Mouse (Mus musculus): ENCODE results near the gene Gps2. TPM values are rescaled to one million over a fixed set of nuclear protein-coding genes. Genes with fewer than 3 reads are reported as not detected.

Gene Gps2
- polyA plus RNA-seq, 1 experiment from 2014 or later: 70.3 TPM

DNA sequence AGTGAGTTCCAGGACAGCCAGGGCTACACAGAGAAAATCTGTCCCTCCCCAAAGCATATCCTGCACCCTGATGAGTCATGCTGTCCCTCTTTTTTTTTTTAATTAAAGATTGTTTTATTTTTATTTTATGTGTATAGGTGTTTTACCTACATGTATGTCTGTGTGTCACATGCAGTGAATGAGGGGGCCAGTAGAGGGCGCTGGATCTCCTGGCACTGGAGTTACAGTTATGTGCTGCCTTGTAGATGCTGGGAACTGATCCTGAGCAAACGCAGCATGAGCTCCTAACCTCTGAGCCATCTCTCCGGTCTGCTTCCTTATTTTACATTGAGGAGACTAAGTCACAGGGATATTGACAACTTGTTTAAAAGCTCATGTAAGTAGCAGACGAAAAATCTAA is 30.6 kb upstream of the Gps2 start:
- Histone ChIP-seq H3K9me3 (replicated peaks; ENCODE audit: control insufficient read depth, low read length, poor library complexity, severe bottlenecking) (no peaks in the 10 kb centered on the region), H3K4me2 (ENCODE audit: low read length) (no peak overlapping the region), H3K9ac (ENCODE audit: low read depth, low read length) (no peak overlapping the region), H3K36me3 (ENCODE audit: control insufficient read depth, insufficient read depth, low read length) (no peaks in the 10 kb centered on the region), H3K27ac (ENCODE audit: low read length) (no peak overlapping the region), H3K27me3 (ENCODE audit: control insufficient read depth, insufficient read depth, low read depth, low read length) (peaks cover 4% of the 10 kb centered on the region), H3K4me1 (ENCODE audit: control insufficient read depth, insufficient read depth, low read length) (peaks cover 10% of the 10 kb centered on the region; the same call in 1 of the 2 replicates), H3K4me3 (ENCODE audit: low read depth, low read length) (no peak overlapping the region)
- no peak for ATAC-seq
- WGBS: 67% methylated on average over 4 of the region's 4 CpGs

DNA sequence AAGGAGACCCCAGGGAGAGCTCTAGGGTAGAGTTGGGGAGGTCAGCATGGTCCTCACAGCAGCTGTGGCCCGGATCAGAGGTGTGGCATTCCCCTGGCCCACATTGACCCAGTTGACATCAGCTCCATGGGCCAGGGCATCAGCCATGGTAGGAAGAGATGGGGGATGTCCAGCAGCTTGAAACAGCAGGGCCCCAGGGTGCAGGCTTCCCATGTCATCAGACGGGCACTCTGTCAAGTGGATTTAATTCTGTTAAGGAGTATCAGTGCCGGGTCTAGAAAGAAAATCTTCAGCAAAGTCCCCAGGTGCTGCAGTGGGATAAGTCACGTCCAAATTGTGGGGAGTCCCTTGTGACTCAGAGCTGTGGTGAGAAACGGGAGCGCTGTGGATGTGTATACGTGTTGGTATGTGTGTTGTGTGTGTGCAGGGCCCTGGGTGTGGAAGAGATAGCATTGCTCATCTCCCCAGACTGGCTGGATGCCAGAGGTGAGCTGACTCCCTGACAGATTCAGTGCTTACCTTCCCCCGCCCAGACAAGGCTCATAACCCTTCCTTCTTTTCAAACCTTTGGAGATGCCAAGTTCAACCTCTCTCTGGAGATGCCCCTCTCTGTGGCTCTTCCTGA is 30.0 kb upstream of the Gps2 start:
- no peaks in the 10 kb centered on the region for H3K36me3 ChIP-seq (ENCODE audit: control insufficient read depth, insufficient read depth, low read length)
- ATAC-seq: no peak
- peaks cover 4% of the 10 kb centered on the region for H3K27me3 ChIP-seq (ENCODE audit: control insufficient read depth, insufficient read depth, low read depth, low read length)
- no peak overlapping the region for H3K4me3 ChIP-seq (ENCODE audit: low read depth, low read length)
- 89% methylated on average over 8 of the region's 8 CpGs for WGBS
- peaks cover 10% of the 10 kb centered on the region; the same call in 1 of the 2 replicates for H3K4me1 ChIP-seq (ENCODE audit: control insufficient read depth, insufficient read depth, low read length)
- no peaks in the 10 kb centered on the region for H3K9me3 ChIP-seq (replicated peaks; ENCODE audit: control insufficient read depth, low read length, poor library complexity, severe bottlenecking)
- no peak overlapping the region for H3K4me2 ChIP-seq (ENCODE audit: low read length)
- no peak overlapping the region for H3K9ac ChIP-seq (ENCODE audit: low read depth, low read length)
- H3K27ac ChIP-seq (ENCODE audit: low read length): no peak overlapping the region

DNA sequence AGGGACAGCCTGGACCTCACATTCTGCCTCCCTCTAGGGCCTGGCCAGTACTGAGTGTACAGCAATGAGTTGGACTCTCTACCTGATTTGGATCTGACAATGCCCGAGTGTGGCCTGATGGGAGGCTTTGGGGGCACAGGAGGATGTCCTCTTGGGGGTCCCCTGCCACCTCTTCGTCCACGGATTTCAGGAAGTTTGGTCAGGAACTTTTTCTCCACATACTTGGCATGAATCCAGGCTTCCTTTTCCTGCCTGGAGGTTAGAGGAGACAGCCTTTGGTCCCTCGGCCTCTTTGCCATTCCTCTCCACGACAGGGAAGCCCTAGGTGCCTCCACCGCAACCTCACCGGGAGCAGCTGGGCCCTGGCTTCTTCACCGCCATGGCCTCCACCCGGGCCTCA is 29.4 kb upstream of the Gps2 start:
- Histone ChIP-seq H3K27ac (ENCODE audit: low read length) (no peak overlapping the region), H3K4me3 (ENCODE audit: low read depth, low read length) (no peak overlapping the region), H3K27me3 (ENCODE audit: control insufficient read depth, insufficient read depth, low read depth, low read length) (peaks cover 4% of the 10 kb centered on the region), H3K9ac (ENCODE audit: low read depth, low read length) (no peak overlapping the region), H3K4me2 (ENCODE audit: low read length) (no peak overlapping the region), H3K9me3 (replicated peaks; ENCODE audit: control insufficient read depth, low read length, poor library complexity, severe bottlenecking) (no peaks in the 10 kb centered on the region), H3K4me1 (ENCODE audit: control insufficient read depth, insufficient read depth, low read length) (peaks cover 10% of the 10 kb centered on the region; the same call in 1 of the 2 replicates), H3K36me3 (ENCODE audit: control insufficient read depth, insufficient read depth, low read length) (no peaks in the 10 kb centered on the region)
- no peak for ATAC-seq
- 83% methylated on average over 9 of the region's 9 CpGs for WGBS

DNA sequence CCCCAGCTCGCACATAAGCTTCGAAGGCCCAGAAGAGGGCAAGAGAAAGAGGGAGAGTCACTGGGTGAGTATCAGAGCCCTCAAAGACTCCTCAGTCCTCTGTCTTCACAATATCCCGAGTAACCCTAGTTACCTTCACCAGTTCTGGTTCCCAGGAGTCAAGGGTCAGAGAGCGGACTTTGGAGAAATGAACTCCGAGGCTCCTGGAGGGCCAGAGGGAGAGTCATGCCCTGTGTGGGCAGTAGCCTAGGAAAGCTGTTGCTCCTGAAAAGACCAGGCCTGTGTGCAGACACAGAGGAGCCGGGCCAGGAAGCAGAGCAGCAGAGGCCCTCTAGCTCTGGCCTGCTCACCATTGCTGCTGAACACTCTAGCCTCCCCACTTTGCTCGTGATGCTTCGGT is 29.0 kb upstream of the Gps2 start:
- no peak overlapping the region for H3K9ac ChIP-seq (ENCODE audit: low read depth, low read length)
- H3K36me3 ChIP-seq (ENCODE audit: control insufficient read depth, insufficient read depth, low read length): no peaks in the 10 kb centered on the region
- ATAC-seq: no peak
- WGBS: 88% methylated on average over 8 of the region's 8 CpGs
- H3K4me3 ChIP-seq (ENCODE audit: low read depth, low read length): no peak overlapping the region
- peaks cover 10% of the 10 kb centered on the region; the same call in 1 of the 2 replicates for H3K4me1 ChIP-seq (ENCODE audit: control insufficient read depth, insufficient read depth, low read length)
- no peak overlapping the region for H3K27ac ChIP-seq (ENCODE audit: low read length)
- H3K4me2 ChIP-seq (ENCODE audit: low read length): no peak overlapping the region
- peaks cover 4% of the 10 kb centered on the region for H3K27me3 ChIP-seq (ENCODE audit: control insufficient read depth, insufficient read depth, low read depth, low read length)
- H3K9me3 ChIP-seq (replicated peaks; ENCODE audit: control insufficient read depth, low read length, poor library complexity, severe bottlenecking): no peaks in the 10 kb centered on the region

DNA sequence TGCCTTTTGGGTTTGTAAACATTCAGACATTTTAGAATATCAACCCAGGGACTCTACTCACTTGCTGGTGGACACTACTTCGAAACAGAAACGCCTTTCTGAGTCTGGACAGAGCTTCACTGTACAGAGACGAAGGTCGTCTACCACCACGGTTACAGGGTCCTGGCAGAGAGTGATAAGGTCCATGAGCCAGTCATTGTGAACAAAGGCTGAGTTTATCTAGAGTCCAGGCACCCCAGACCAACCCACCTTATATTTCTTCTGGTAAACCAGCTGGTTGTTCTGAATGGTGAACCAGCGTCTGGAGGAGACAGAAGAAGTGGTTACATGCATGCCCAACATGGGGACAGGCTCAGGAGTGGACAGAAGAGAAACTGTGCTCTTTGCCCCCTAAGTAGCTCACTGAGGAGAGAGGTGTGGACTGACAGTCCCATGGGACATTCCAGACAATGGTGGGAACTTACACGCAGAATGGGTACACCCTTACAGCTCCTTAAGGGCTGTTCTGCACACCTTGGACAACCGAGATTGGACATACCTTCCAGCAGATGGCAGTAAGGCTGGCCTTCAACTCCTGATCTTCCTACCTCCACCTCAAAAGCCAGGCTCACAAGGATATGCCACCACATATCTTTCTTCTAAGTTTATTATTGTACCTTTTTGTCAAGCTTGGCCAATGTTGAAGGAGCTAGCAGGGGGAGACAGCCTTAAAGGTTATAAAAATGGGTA is 26.6 kb upstream of the Gps2 start:
- Histone ChIP-seq H3K4me2 (ENCODE audit: low read length) (no peak overlapping the region), H3K27me3 (ENCODE audit: control insufficient read depth, insufficient read depth, low read depth, low read length) (no peaks in the 10 kb centered on the region; the same call in 1 of the 2 replicates), H3K9me3 (replicated peaks; ENCODE audit: control insufficient read depth, low read length, poor library complexity, severe bottlenecking) (no peaks in the 10 kb centered on the region), H3K36me3 (ENCODE audit: control insufficient read depth, insufficient read depth, low read length) (no peaks in the 10 kb centered on the region), H3K9ac (ENCODE audit: low read depth, low read length) (no peak overlapping the region), H3K27ac (ENCODE audit: low read length) (no peak overlapping the region), H3K4me3 (ENCODE audit: low read depth, low read length) (no peak overlapping the region), H3K4me1 (ENCODE audit: control insufficient read depth, insufficient read depth, low read length) (no peaks in the 10 kb centered on the region)
- ATAC-seq: no peak
- 77% methylated on average over 8 of the region's 8 CpGs for WGBS

DNA sequence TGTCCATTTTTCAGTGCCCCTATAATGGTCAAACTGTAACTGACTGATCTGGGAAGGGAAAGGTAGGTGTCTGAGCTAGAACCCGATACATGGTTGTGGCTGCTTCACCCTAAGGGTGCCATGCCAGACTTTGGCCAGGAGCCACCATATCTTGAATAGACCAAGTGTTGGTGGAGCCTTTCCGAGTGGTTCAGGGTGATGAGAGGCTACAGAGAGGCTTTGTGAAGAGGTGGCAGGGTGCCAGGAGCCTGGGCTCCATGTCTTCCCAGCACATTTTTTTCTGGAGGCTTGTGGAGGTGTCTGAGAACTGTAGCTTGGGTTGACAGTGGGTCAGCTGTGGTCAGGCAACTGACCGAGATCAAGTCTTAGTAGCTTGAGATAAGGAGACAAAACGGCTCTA is 22.2 kb upstream of the Gps2 start:
- Histone ChIP-seq H3K27ac (ENCODE audit: low read length) (no peak overlapping the region), H3K36me3 (ENCODE audit: control insufficient read depth, insufficient read depth, low read length) (no peaks in the 10 kb centered on the region), H3K4me3 (ENCODE audit: low read depth, low read length) (no peak overlapping the region), H3K4me2 (ENCODE audit: low read length) (no peak overlapping the region), H3K9ac (ENCODE audit: low read depth, low read length) (no peak overlapping the region), H3K27me3 (ENCODE audit: control insufficient read depth, insufficient read depth, low read depth, low read length) (no peaks in the 10 kb centered on the region), H3K4me1 (ENCODE audit: control insufficient read depth, insufficient read depth, low read length) (no peaks in the 10 kb centered on the region), H3K9me3 (replicated peaks; ENCODE audit: control insufficient read depth, low read length, poor library complexity, severe bottlenecking) (no peaks in the 10 kb centered on the region)
- WGBS: 71% methylated on average over 4 of the region's 4 CpGs
- no peak for ATAC-seq

DNA sequence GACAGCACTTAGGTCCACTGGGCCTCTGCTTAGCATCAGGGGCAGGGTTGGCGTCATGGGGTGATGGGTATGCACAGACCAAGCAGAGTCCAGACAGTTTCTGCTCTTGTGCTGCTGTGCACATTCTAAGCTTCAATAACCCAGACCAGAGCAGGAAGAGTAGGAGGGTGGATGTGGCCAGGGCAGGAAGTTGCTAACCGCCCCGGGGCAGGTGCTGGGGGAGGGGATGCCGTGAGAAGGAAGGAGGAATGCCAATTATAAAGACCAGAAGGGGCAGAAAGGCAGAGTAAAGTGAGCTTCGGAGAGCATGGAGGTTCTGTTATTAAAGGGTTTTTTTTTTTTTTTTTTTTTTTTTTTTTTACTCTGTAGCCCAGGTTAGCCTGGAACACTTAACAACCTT is 19.0 kb upstream of the Gps2 start:
- Histone ChIP-seq H3K9me3 (replicated peaks; ENCODE audit: control insufficient read depth, low read length, poor library complexity, severe bottlenecking) (no peaks in the 10 kb centered on the region), H3K27me3 (ENCODE audit: control insufficient read depth, insufficient read depth, low read depth, low read length) (no peaks in the 10 kb centered on the region), H3K4me3 (ENCODE audit: low read depth, low read length) (no peak overlapping the region), H3K9ac (ENCODE audit: low read depth, low read length) (no peak overlapping the region), H3K4me2 (ENCODE audit: low read length) (no peak overlapping the region), H3K36me3 (ENCODE audit: control insufficient read depth, insufficient read depth, low read length) (no peaks in the 10 kb centered on the region), H3K4me1 (ENCODE audit: control insufficient read depth, insufficient read depth, low read length) (peaks cover 8% of the 10 kb centered on the region), H3K27ac (ENCODE audit: low read length) (no peak overlapping the region)
- WGBS: 80% methylated on average over 5 of the region's 5 CpGs
- no peak for ATAC-seq

DNA sequence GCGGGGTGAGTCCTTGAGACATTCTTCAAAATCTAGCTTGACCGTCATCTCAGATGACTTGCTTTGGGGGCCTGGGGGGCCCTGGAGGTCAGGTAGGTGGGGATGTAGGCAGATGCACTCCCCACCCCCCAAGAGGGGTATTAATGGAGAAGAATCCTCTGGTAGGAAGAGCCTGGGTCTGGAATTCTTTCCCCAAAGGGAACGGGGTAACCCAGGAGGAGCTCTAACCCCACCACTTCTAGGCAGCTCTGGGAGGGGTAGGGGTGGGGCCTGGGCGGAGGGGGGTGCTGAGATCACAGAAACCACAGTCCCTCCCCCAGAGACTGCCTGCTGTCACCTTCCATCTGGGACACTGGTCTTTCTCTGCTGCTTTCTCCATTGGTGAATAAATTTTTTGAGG is 18.4 kb upstream of the Gps2 start, which contains the start of gene Acap1:
Acap1 (minus strand) TSS at position 249 of the 400 bp plus-strand sequence.
- no peak for ATAC-seq
- Histone ChIP-seq H3K9ac (ENCODE audit: low read depth, low read length) (no peak within 1 kb of the TSS), H3K36me3 (ENCODE audit: control insufficient read depth, insufficient read depth, low read length) (no peaks in the 10 kb centered on the region), H3K4me1 (ENCODE audit: control insufficient read depth, insufficient read depth, low read length) (peaks cover 11% of the 10 kb centered on the region), H3K4me2 (ENCODE audit: low read length) (no peak within 1 kb of the TSS), H3K27ac (ENCODE audit: low read length) (no peak within 1 kb of the TSS), H3K27me3 (ENCODE audit: control insufficient read depth, insufficient read depth, low read depth, low read length) (no peaks in the 10 kb centered on the region), H3K4me3 (ENCODE audit: low read depth, low read length) (no peak within 1 kb of the TSS), H3K9me3 (replicated peaks; ENCODE audit: control insufficient read depth, low read length, poor library complexity, severe bottlenecking) (no peaks in the 10 kb centered on the region)
- WGBS: 78% methylated on average over 4 of the region's 4 CpGs

DNA sequence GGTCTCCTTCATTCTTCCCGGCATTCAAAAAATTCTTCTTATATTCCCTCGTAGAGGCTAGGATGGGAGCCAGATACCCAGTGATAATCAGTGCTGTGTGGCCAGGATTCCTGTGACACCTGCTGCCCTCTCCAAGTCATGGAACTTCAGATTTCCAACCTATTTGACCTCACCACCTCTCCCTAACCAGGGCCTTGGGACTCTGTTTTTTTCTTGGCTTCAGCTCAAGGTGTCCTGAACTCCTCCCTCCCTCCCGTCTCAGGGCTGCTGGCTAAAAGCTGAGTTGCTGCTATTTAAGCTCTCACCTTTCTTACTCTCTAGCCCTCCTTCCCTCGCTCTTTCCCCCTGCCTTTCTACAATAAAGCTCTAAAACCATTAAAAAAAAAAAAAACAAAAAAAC is 13.8 kb upstream of the Gps2 start:
- WGBS: 25% methylated on average over 4 of the region's 4 CpGs
- ATAC-seq: no peak
- Histone ChIP-seq H3K27me3 (ENCODE audit: control insufficient read depth, insufficient read depth, low read depth, low read length) (no peaks in the 10 kb centered on the region), H3K4me2 (ENCODE audit: low read length) (peak overlapping the region; percentile 84), H3K36me3 (ENCODE audit: control insufficient read depth, insufficient read depth, low read length) (peaks cover 5% of the 10 kb centered on the region), H3K9ac (ENCODE audit: low read depth, low read length) (peak overlapping the region; percentile 97), H3K4me1 (ENCODE audit: control insufficient read depth, insufficient read depth, low read length) (peaks cover 22% of the 10 kb centered on the region), H3K4me3 (ENCODE audit: low read depth, low read length) (peak overlapping the region; percentile 74), H3K27ac (ENCODE audit: low read length) (peak overlapping the region; percentile 97), H3K9me3 (replicated peaks; ENCODE audit: control insufficient read depth, low read length, poor library complexity, severe bottlenecking) (no peaks in the 10 kb centered on the region)

All from midbrain, embryonic 16.5 days (tissue).